Mouse (Mus musculus) adrenal gland, adult 2 months (tissue): ENCODE measurements at regions not wholly inside any gene's neighbourhood (a gene's known extent, or its start where the extent isn't known, plus 50 kb on each side); places are given as distances from the start of the nearest gene placed in this dataset.

ENCODE experiments used
- DNase-seq: peaks from one replicate; pipeline ENCODE4 v3.0.0; 2021

GRCm38 (mm10) chr7:37388843-37389702, 384.4 kb downstream of the Zfp536 start:
- DNase-seq: no peak

GRCm38 (mm10) chr7:37389703-37390087, 383.7 kb downstream of the Zfp536 start:
- DNase-seq: no peak

- no peak for DNase-seq
Observed at GRCm38 (mm10) chr7:37390271-37390670, 383.2 kb downstream of the Zfp536 start.

- no peak for DNase-seq
Observed at GRCm38 (mm10) chr7:37392122-37392521, 381.3 kb downstream of the Zfp536 start.

- no peak for DNase-seq
Observed at GRCm38 (mm10) chr7:37392604-37393003, 380.8 kb downstream of the Zfp536 start.

GRCm38 (mm10) chr7:37393071-37393470, 380.4 kb downstream of the Zfp536 start:
- no peak for DNase-seq

- DNase-seq: no peak
Observed at GRCm38 (mm10) chr7:37394965-37395426, 378.4 kb downstream of the Zfp536 start.

GRCm38 (mm10) chr7:37395881-37396513, 377.4 kb downstream of the Zfp536 start:
- DNase-seq: no peak

- DNase-seq: no peak
Observed at GRCm38 (mm10) chr7:37403483-37403882, 370.0 kb downstream of the Zfp536 start.

GRCm38 (mm10) chr7:37413350-37413749, 360.1 kb downstream of the Zfp536 start:
- no peak for DNase-seq

- no peak for DNase-seq
Observed at GRCm38 (mm10) chr7:37421704-37422103, 351.7 kb downstream of the Zfp536 start.
